Mouse (Mus musculus) liver, adult 2 months (tissue): ENCODE measurements at regions not wholly inside any gene's neighbourhood (a gene's known extent, or its start where the extent isn't known, plus 50 kb on each side); places are given as distances from the start of the nearest gene placed in this dataset.
"Not testable (repeated sequence)": the region's sequence is repeated elsewhere in the genome, so short reads cannot be mapped to it uniquely, and the experiment has no call there.

Experiments used
- CTCF ChIP-seq: fragments of 200-500 bp; IDR thresholded peaks from 2 replicates; pipeline ENCODE4 v1.5.1; 2011; ENCODE audit warnings: low read depth, low read length, control low read depth
- POLR2A ChIP-seq: fragments of 200-500 bp; IDR thresholded peaks from 2 replicates; pipeline ENCODE4 v1.6.1; 2011; ENCODE audit warnings: low read length, control low read depth; ENCODE audit not compliant: insufficient read depth; ENCODE audit errors: extremely low read depth

DNA sequence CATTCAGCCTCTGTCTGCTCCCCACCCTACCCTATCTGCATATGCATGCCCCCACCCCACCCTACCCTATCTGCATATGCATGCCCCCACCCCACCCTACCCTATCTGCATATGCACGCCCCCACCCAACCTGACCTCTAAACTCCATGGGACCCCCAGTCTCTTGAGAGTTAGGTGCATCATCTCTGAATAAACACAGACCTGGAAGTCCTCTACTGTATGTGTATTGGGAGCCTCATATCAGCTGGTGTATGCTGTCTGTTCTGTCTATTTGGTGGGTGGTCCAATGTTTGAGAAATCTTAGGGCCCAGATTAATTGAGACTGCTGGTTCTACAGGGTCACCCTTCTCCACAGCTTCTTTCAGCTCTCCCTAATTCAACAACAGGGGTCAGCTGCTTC, 109.4 kb upstream of the Tenm4 start:
- TF ChIP-seq CTCF, POLR2A: not testable (repeated sequence)
